Mouse (Mus musculus): ENCODE data around the gene Spo11.

GRCm38 (mm10) chr2:173024392-173024791 is 46.9 kb downstream of the Spo11 start:
- TF ChIP-seq CTCF (IDR thresholded peaks at IDR 0.05; ENCODE audit: extremely low read depth, insufficient read depth, low read length) (no peak), POLR2A (IDR thresholded peaks at IDR 0.05; ENCODE audit: extremely low read depth, insufficient read depth, low read length) (no peak)

Measured in cortical plate, adult 2 months (tissue).